Mouse (Mus musculus): ENCODE data around the gene Dxo.

DNA sequence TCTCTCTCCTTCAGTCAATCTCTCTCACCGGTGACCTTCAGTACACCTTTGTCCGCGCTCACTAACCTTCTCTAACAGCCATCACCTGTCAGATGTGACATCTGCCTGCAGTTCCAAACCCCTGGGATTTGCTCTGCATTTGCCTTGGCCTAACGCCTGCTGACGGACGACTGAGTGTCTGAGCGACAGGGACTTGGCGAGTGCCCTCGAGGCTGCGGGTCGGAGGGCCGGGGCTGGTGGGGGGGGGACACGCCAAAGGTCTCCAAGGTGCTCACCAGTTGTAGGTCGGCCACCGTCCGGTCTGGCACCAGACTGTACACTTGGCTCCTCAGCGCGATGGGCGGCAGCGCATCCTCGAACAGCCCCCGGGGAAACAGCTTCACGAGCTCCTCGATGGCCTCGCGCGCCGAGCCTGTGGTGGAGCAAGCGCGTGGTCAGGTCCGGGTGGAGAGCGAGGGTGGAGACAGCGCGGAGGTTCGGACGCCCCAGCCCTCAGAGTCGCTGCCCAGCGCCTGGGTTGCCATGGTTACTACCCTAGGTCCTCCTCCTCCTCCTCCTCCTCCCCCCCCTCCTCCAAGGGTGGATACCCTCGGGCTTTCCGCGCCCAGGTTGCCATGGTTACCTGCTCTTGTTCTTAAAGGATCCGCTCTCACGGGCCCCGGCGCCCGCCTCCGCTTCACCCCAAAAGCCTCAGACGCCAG is 514 bp upstream of the Dxo start:
- TF ChIP-seq JUND (conservative IDR thresholded peaks at IDR 0.05; ENCODE audit: low read depth, low read length) (no peak), CTCF (conservative IDR thresholded peaks at IDR 0.05 in 1 of 2, IDR thresholded peaks at IDR 0.05 in 1 of 2; ENCODE audit: low read depth in 2 of 2, low read length in 2 of 2) (no peak), POLR2AphosphoS2 (IDR thresholded peaks at IDR 0.05; ENCODE audit: low read depth, low read length) (no peak), USF2 (conservative IDR thresholded peaks at IDR 0.05; ENCODE audit: low read depth, low read length) (no peak), POLR2A (IDR thresholded peaks at IDR 0.05; ENCODE audit: low read depth, low read length) (no peak), ZC3H11A (IDR thresholded peaks at IDR 0.05; ENCODE audit: low read depth, low read length) (no peak), E2F4 (IDR thresholded peaks at IDR 0.05; ENCODE audit: insufficient replicate concordance, low read depth, low read length) (no peak), CHD1 (IDR thresholded peaks at IDR 0.05; ENCODE audit: low read depth, low read length) (no peak), UBTF (IDR thresholded peaks at IDR 0.05; ENCODE audit: low read depth, low read length) (no peak), MAFK (IDR thresholded peaks at IDR 0.05; ENCODE audit: insufficient replicate concordance, low read length) (no peak), RAD21 (IDR thresholded peaks at IDR 0.05; ENCODE audit: low read depth, low read length) (no peak)

Measured in CH12.LX (cell line).